9 mouse cellular contexts compared by ENCODE assay signal in genomic region chr4:141478225-141478624, GRCm38 (mm10). TPM values are rescaled to one million over a fixed set of nuclear protein-coding genes. Genes with fewer than 3 reads are reported as not detected.
DNase-seq lines count a peak whose midpoint lies in the region; ATAC-seq lines count a peak whose summit lies in the region.
"Had no signal": no experiment of that assay in that cellular context is flagged by ENCODE, and none has a peak within 500 bp of the region (broad histone marks: within the 10 kb centered on the region; RNA-seq: fewer than 3 reads in every experiment).

No protein-coding gene starts in this region.

- H3K9me3 ChIP-seq in liver, embryonic 13.5 days (replicated peaks), result peaks cover 46% of the 10 kb centered on the region
- H3K9me3 ChIP-seq in liver, embryonic 12.5 days (replicated peaks), result peaks cover 51% of the 10 kb centered on the region
- no peaks in the 10 kb centered on the region for H3K9me3 ChIP-seq in limb, embryonic 15.5 days

- no peak for ATAC-seq in liver, embryonic 13.5 days (ENCODE audit: low read depth)
- ATAC-seq in liver, embryonic 12.5 days, result no peak
- ATAC-seq in limb, embryonic 15.5 days (ENCODE audit: insufficient number of reproducible peaks, low FRiP score, low TSS enrichment, low read depth), result no peak
- no peak for ATAC-seq in CD4-positive, CD25-positive, alpha-beta regulatory T cell, adult 4 months

- WGBS in liver, embryonic 13.5 days (ENCODE audit: insufficient replicate concordance), result 90% methylated on average over 23 of the region's 23 CpGs
- WGBS in liver, embryonic 12.5 days (ENCODE audit: insufficient replicate concordance), result 90% methylated on average over 23 of the region's 23 CpGs
- WGBS in limb, embryonic 15.5 days, result 79% methylated on average over 23 of the region's 23 CpGs

- H3K4me3 ChIP-seq in liver, embryonic 13.5 days (replicated peaks), result no peak overlapping the region
- no peak overlapping the region for H3K4me3 ChIP-seq in liver, embryonic 12.5 days
- H3K4me3 ChIP-seq in limb, embryonic 15.5 days, result no peak overlapping the region

- no peak overlapping the region for H3K4me2 ChIP-seq in liver, embryonic 13.5 days
- no peak overlapping the region for H3K4me2 ChIP-seq in liver, embryonic 12.5 days
- no peak overlapping the region for H3K4me2 ChIP-seq in limb, embryonic 15.5 days

- H3K9ac ChIP-seq in liver, embryonic 13.5 days, result no peak overlapping the region
- no peak overlapping the region for H3K9ac ChIP-seq in liver, embryonic 12.5 days
- H3K9ac ChIP-seq in limb, embryonic 15.5 days, result no peak overlapping the region

- no peak for DNase-seq in liver, embryonic 13.5 days
- peak; percentile 65 for DNase-seq in adrenal gland, postnatal 25 days
- DNase-seq in cerebellum, adult 9-10 months, result peak; percentile 76
- no peak for DNase-seq in thymus, postnatal 10 days (ENCODE audit: low spot score in 2 of 2)
- no peak for DNase-seq in heart, postnatal 10 days

- 0 out of 2 replicates have a peak, but pooled peaks cover 6% of the 10 kb centered on the region for H3K4me1 ChIP-seq in liver, embryonic 13.5 days (replicated peaks)
- H3K4me1 ChIP-seq in liver, embryonic 12.5 days, result no peaks in the 10 kb centered on the region
- peaks cover 4% of the 10 kb centered on the region; the same call in 1 of the 2 replicates for H3K4me1 ChIP-seq in limb, embryonic 15.5 days

- intact Hi-C loops in heart, postnatal 10 days (cut with DNase I), result no loop called here

- H3K27ac ChIP-seq in liver, embryonic 13.5 days, result peak overlapping the region; percentile 13; the same call in 1 of the 2 replicates
- H3K27ac ChIP-seq in liver, embryonic 12.5 days, result no peak overlapping the region
- H3K27ac ChIP-seq in limb, embryonic 15.5 days, result peak overlapping the region; percentile 79

- H3K27me3 ChIP-seq in liver, embryonic 13.5 days, result no peaks in the 10 kb centered on the region
- no peaks in the 10 kb centered on the region for H3K27me3 ChIP-seq in liver, embryonic 12.5 days (replicated peaks)
- no peaks in the 10 kb centered on the region for H3K27me3 ChIP-seq in limb, embryonic 15.5 days

- H3K36me3 ChIP-seq in liver, embryonic 13.5 days, result peaks cover 98% of the 10 kb centered on the region
- H3K36me3 ChIP-seq in liver, embryonic 12.5 days, result peaks cover 100% of the 10 kb centered on the region
- peaks cover 95% of the 10 kb centered on the region for H3K36me3 ChIP-seq in limb, embryonic 15.5 days

RNA-seq across cellular contexts. Expression of gene Zbtb17, which starts 33.8 kb away (rescaled TPM):
- polyA plus RNA-seq in liver, embryonic 13.5 days (2015; fragmentation: Nextera tagmentation; extraction: Ambion mirVana), result 9.5 and 11.4 TPM in 2 replicates
- 15.6 and 16.8 TPM in 2 replicates for polyA plus RNA-seq in liver, embryonic 12.5 days (2016; fragmentation: Nextera tagmentation; extraction: Ambion mirVana)
- total RNA-seq in adrenal gland, postnatal 25 days (2021), result 18.6 and 19.6 TPM in 2 replicates
- 31.2 and 33.2 TPM in 2 replicates for polyA plus RNA-seq in limb, embryonic 15.5 days (2015; fragmentation: Nextera tagmentation; extraction: Ambion mirVana)
- 10 to 100 TPM; 14.2 to 21.5 TPM for polyA plus RNA-seq in CD4-positive, CD25-positive, alpha-beta regulatory T cell, adult 4 months (2017; shearing (Covaris generic))
- total RNA-seq in heart, postnatal 10 days (2021), result 10 to 100 TPM; 18.0 to 21.9 TPM

RNA-seq across cellular contexts. Expression of gene Srarp, which starts 42.3 kb away (rescaled TPM):
- polyA plus RNA-seq in liver, embryonic 13.5 days (2015; fragmentation: Nextera tagmentation; extraction: Ambion mirVana), result not detected in 2 replicates
- polyA plus RNA-seq in liver, embryonic 12.5 days (2016; fragmentation: Nextera tagmentation; extraction: Ambion mirVana), result not detected in 2 replicates
- not detected in 2 replicates for total RNA-seq in adrenal gland, postnatal 25 days (2021)
- not detected in 2 replicates for polyA plus RNA-seq in limb, embryonic 15.5 days (2015; fragmentation: Nextera tagmentation; extraction: Ambion mirVana)
- polyA plus RNA-seq in CD4-positive, CD25-positive, alpha-beta regulatory T cell, adult 4 months (2017; shearing (Covaris generic)), result not detected
- not detected for total RNA-seq in heart, postnatal 10 days (2021)
- polyA plus RNA-seq: kidney, embryonic 14.5 days had no signal

RNA-seq across cellular contexts. Expression of gene Hspb7, which starts 57.6 kb away (rescaled TPM):
- 0.03 and 0.23 TPM in 2 replicates for polyA plus RNA-seq in liver, embryonic 13.5 days (2015; fragmentation: Nextera tagmentation; extraction: Ambion mirVana)
- 0.04 and 0.08 TPM in 2 replicates for polyA plus RNA-seq in liver, embryonic 12.5 days (2016; fragmentation: Nextera tagmentation; extraction: Ambion mirVana)
- total RNA-seq in adrenal gland, postnatal 25 days (2021), result 0.33 TPM in 1 of 2 replicates, not detected in the other
- polyA plus RNA-seq in limb, embryonic 15.5 days (2015; fragmentation: Nextera tagmentation; extraction: Ambion mirVana), result 1.7 and 5.4 TPM in 2 replicates
- polyA plus RNA-seq in CD4-positive, CD25-positive, alpha-beta regulatory T cell, adult 4 months (2017; shearing (Covaris generic)), result not detected
- total RNA-seq in heart, postnatal 10 days (2021), result 1,000 to 10,000 TPM; 1,029 to 1,075 TPM
- polyA plus RNA-seq: kidney, embryonic 14.5 days had no signal

Comparison
In these comparisons a context has a peak if more than half of its experiments do, and no peak if none do; other contexts are left out.
1. DNase-seq: peak in adrenal gland, postnatal 25 days (single experiment) and cerebellum, adult 9-10 months (single experiment); none in liver, embryonic 13.5 days (single experiment), thymus, postnatal 10 days (0 of 2) and heart, postnatal 10 days (0 of 2).